Mouse (Mus musculus) testis, postnatal 14 days (tissue): ENCODE results near the gene Tmem91.

Experiments
- DNase-seq: peaks from one replicate; pipeline ENCODE4 v3.0.0; 2021; ENCODE audit warnings: low spot score

Tmem91 gene

DNA sequence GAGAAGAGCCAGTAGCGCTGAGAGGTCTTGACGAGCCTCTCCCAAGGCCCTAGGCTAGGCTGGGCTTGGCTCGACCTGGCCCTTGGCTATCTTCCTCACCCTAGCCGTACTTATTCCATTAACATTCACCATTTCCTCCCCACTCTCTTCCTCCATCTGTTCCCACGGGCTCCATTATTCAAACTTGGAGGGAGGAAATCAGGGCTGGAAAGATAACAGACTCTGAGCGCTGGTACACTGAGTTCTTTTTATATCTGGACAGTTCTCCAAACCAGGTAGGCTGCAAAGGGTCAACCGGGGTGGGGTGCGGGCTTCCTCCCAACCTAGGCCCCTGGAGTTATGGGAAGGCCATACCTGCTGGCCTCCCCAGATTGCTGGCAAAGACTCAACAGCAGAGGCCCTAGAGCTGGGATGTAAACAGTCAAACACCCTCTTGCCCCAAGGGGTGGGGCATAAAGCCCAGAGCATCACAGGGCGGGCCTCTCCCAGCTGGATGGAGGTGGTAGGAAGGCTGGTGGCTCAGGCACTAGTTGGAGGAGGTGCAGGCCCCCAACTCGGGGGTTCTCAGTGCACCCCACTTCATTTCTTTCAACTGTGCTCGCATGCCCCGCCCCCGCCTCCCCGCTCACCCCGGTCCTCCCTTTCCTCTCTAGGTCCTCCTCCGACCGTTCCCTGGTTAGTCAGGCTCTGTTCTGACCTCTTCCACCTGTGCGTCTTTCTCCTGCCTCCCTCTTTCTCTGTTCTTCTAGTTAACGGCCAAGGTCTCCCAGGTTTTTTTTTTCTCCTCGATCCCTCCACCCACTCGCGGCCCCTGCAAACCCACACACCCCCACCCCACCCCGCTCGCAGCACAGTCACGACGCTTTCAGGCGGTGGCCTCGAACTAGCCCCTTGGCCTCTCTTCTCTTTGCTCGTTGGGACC lies 48.2 kb downstream of the Tmem91 start, which contains the start of gene B3gnt8:
B3gnt8 (plus strand) TSS at position 146 of the 922 bp plus-strand sequence.
- DNase-seq = peak; percentile 78

GRCm38 (mm10) chr7:25625594-25626250 lies 49.2 kb downstream of the Tmem91 start:
- no peak for DNase-seq

- DNase-seq = no peak
Observed at GRCm38 (mm10) chr7:25624851-25625250, 50.1 kb downstream of the Tmem91 start.

GRCm38 (mm10) chr7:25623857-25624370 lies 51.1 kb downstream of the Tmem91 start:
- DNase-seq = no peak

GRCm38 (mm10) chr7:25620751-25621150 lies 54.2 kb downstream of the Tmem91 start:
- DNase-seq = no peak

- no peak for DNase-seq
Observed at GRCm38 (mm10) chr7:25620101-25620500, 54.9 kb downstream of the Tmem91 start.

GRCm38 (mm10) chr7:25619722-25619991 lies 55.3 kb downstream of the Tmem91 start:
- DNase-seq = no peak
